Mouse (Mus musculus) neural tube, embryonic 15.5 days (tissue): ENCODE data around the gene Cd6. TPM values are rescaled to one million over a fixed set of nuclear protein-coding genes. Genes with fewer than 3 reads are reported as not detected.
A peak's percentile ranks its signal among the peaks of the same experiment; 100 is the strongest.

Experiments
- ATAC-seq: fragments of 200-750 bp; cut with Nextera tagmentation; 2 replicates; pipeline ENCODE4 v1.8.0; 2017; ENCODE audit warnings: mild to moderate bottlenecking, moderate TSS enrichment, moderate library complexity; ENCODE audit not compliant: low FRiP score
- H3K27ac ChIP-seq: fragments of 300-500 bp; sonication (generic); replicated peaks from 2 replicates; pipeline ENCODE4 v1.5.1; 2015; ENCODE audit warnings: mild to moderate bottlenecking, inconsistent platforms
- H3K27me3 ChIP-seq: fragments of 300-500 bp; sonication (generic); replicated peaks from 2 replicates; pipeline ENCODE4 v1.6.1; 2015; ENCODE audit warnings: inconsistent platforms
- H3K36me3 ChIP-seq: fragments of 300-500 bp; sonication (generic); 2 replicates; pipeline ENCODE4 v1.6.1; 2015; ENCODE audit warnings: inconsistent platforms
- H3K4me1 ChIP-seq: fragments of 300-500 bp; sonication (generic); 2 replicates; pipeline ENCODE4 v1.6.1; 2015; ENCODE audit warnings: inconsistent platforms
- H3K4me2 ChIP-seq: fragments of 300-500 bp; sonication (generic); 2 replicates; pipeline ENCODE4 v1.6.1; 2015; ENCODE audit warnings: inconsistent platforms, mild to moderate bottlenecking, moderate library complexity
- H3K4me3 ChIP-seq: fragments of 300-500 bp; sonication (generic); replicated peaks from 2 replicates; pipeline ENCODE4 v1.5.1; 2015; ENCODE audit warnings: mild to moderate bottlenecking, inconsistent platforms
- H3K9ac ChIP-seq: fragments of 300-500 bp; sonication (generic); replicated peaks from 2 replicates; pipeline ENCODE4 v1.6.1; 2015; ENCODE audit warnings: mild to moderate bottlenecking, inconsistent platforms
- H3K9me3 ChIP-seq: fragments of 300-500 bp; sonication (generic); replicated peaks from 2 replicates; pipeline ENCODE4 v1.6.1; 2016; ENCODE audit warnings: inconsistent platforms
- WGBS: fragments of 180-500 bp; shearing (Covaris S2); methylation state at CpG from one replicate; pipeline ENCODE4 v1.1.7; 2015; ENCODE audit warnings: mixed read lengths; 5-methylcytosine and 5-hydroxymethylcytosine counted together
- polyA plus RNA-seq: library from polyadenylated mRNA; unstranded; fragments of >200 nt; fragmentation: Nextera tagmentation; extraction: Ambion mirVana; gene quantifications from 2 replicates; pipeline ENCODE4 v1.2.1, GENCODE M21; 2015

The Cd6 gene
- polyA plus RNA-seq, 1 experiment from 2014 or later = not detected

GRCm38 (mm10) chr19:10856520-10856919 is 26.7 kb upstream of the Cd6 start:
- no peaks in the 10 kb centered on the region for H3K4me1 ChIP-seq
- H3K4me3 ChIP-seq = no peak overlapping the region
- H3K27me3 ChIP-seq = no peaks in the 10 kb centered on the region
- WGBS = 30% methylated on average over 2 of the region's 2 CpGs
- peak; percentile 57; the same call in 1 of the 2 replicates for ATAC-seq
- no peak overlapping the region for H3K9ac ChIP-seq
- H3K9me3 ChIP-seq = no peaks in the 10 kb centered on the region
- H3K36me3 ChIP-seq = peaks cover 51% of the 10 kb centered on the region
- H3K27ac ChIP-seq = no peak overlapping the region
- H3K4me2 ChIP-seq = no peak overlapping the region

DNA sequence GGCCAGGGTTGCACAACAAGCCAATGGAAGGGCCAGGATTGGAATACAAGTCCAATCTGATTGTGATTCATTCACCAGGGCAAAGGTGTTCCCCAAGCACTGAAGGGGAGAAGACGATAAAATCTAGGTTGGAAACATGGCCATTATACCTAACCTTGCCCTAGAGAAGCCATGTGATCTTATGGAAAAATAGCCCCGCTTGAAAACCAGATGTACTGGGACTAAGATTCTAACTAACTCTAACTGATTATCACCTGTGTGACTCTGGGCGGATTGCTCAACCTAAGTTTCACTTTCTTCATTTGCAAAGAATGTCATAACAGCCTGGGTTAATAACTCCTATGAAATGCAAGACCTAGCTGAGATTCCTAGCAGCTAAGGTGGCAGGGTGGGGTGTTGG is 25.6 kb upstream of the Cd6 start:
- H3K9ac ChIP-seq = no peak overlapping the region
- no peaks in the 10 kb centered on the region for H3K27me3 ChIP-seq
- peaks cover 40% of the 10 kb centered on the region for H3K36me3 ChIP-seq
- no peak overlapping the region for H3K27ac ChIP-seq
- no peaks in the 10 kb centered on the region for H3K4me1 ChIP-seq
- no peaks in the 10 kb centered on the region for H3K9me3 ChIP-seq
- no peak overlapping the region for H3K4me3 ChIP-seq
- 93% methylated on average over 3 of the region's 3 CpGs for WGBS
- no peak for ATAC-seq
- no peak overlapping the region for H3K4me2 ChIP-seq

- H3K9ac ChIP-seq = no peak overlapping the region
- WGBS = 32% methylated on average over 3 of the region's 3 CpGs
- H3K4me2 ChIP-seq = no peak overlapping the region
- no peak for ATAC-seq
- H3K9me3 ChIP-seq = no peaks in the 10 kb centered on the region
- no peak overlapping the region for H3K4me3 ChIP-seq
- no peaks in the 10 kb centered on the region for H3K27me3 ChIP-seq
- peaks cover 20% of the 10 kb centered on the region for H3K4me1 ChIP-seq
- H3K36me3 ChIP-seq = no peaks in the 10 kb centered on the region
- H3K27ac ChIP-seq = no peak overlapping the region
Observed at GRCm38 (mm10) chr19:10847311-10848087, 17.6 kb upstream of the Cd6 start.

GRCm38 (mm10) chr19:10846150-10846549 is 16.3 kb upstream of the Cd6 start:
- no peak overlapping the region for H3K27ac ChIP-seq
- ATAC-seq = no peak
- H3K9me3 ChIP-seq = no peaks in the 10 kb centered on the region
- H3K4me3 ChIP-seq = no peak overlapping the region
- H3K36me3 ChIP-seq = no peaks in the 10 kb centered on the region
- H3K4me2 ChIP-seq = no peak overlapping the region
- no peaks in the 10 kb centered on the region for H3K27me3 ChIP-seq
- H3K9ac ChIP-seq = no peak overlapping the region
- H3K4me1 ChIP-seq = peaks cover 20% of the 10 kb centered on the region
- WGBS = 59% methylated on average over 7 of the region's 7 CpGs

- Histone ChIP-seq H3K9me3 (no peaks in the 10 kb centered on the region), H3K36me3 (no peaks in the 10 kb centered on the region), H3K27me3 (no peaks in the 10 kb centered on the region), H3K9ac (no peak overlapping the region), H3K27ac (no peak overlapping the region), H3K4me1 (peaks cover 20% of the 10 kb centered on the region), H3K4me2 (no peak overlapping the region), H3K4me3 (no peak overlapping the region)
- no peak for ATAC-seq
- WGBS = 83% methylated on average over 3 of the region's 3 CpGs
Observed at GRCm38 (mm10) chr19:10845454-10845853, 15.6 kb upstream of the Cd6 start.

DNA sequence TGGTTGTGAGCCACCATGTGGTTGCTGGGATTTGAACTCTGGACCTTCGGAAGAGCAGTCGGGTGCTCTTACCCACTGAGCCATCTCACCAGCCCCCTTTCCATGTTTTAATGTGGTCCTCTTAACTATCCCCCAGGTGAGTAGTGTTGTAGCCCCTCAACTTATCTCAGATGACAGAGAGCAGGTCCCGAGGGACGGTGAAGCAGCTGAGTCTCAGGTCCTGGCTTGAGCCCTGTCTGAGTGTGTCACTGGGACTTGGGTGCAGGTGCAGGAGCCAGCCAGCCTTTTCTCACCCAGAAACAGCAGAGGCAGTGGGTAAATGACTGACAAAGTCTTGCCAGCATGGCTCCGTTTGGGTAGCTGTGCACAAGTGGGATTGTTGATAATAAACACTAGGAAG is 14.3 kb upstream of the Cd6 start:
- Histone ChIP-seq H3K4me3 (no peak overlapping the region), H3K9me3 (no peaks in the 10 kb centered on the region), H3K36me3 (no peaks in the 10 kb centered on the region), H3K4me2 (no peak overlapping the region), H3K9ac (no peak overlapping the region), H3K4me1 (peaks cover 20% of the 10 kb centered on the region), H3K27ac (no peak overlapping the region), H3K27me3 (no peaks in the 10 kb centered on the region)
- no peak for ATAC-seq
- WGBS = 88% methylated on average over 5 of the region's 5 CpGs

- Histone ChIP-seq H3K9me3 (no peaks in the 10 kb centered on the region), H3K4me2 (no peak overlapping the region), H3K36me3 (no peaks in the 10 kb centered on the region), H3K9ac (no peak overlapping the region), H3K27ac (no peak overlapping the region), H3K27me3 (no peaks in the 10 kb centered on the region), H3K4me1 (peaks cover 13% of the 10 kb centered on the region), H3K4me3 (no peak overlapping the region)
- 64% methylated on average over 19 of the region's 24 CpGs for WGBS
- no peak for ATAC-seq
Observed at GRCm38 (mm10) chr19:10842914-10843313, 13.1 kb upstream of the Cd6 start.

DNA sequence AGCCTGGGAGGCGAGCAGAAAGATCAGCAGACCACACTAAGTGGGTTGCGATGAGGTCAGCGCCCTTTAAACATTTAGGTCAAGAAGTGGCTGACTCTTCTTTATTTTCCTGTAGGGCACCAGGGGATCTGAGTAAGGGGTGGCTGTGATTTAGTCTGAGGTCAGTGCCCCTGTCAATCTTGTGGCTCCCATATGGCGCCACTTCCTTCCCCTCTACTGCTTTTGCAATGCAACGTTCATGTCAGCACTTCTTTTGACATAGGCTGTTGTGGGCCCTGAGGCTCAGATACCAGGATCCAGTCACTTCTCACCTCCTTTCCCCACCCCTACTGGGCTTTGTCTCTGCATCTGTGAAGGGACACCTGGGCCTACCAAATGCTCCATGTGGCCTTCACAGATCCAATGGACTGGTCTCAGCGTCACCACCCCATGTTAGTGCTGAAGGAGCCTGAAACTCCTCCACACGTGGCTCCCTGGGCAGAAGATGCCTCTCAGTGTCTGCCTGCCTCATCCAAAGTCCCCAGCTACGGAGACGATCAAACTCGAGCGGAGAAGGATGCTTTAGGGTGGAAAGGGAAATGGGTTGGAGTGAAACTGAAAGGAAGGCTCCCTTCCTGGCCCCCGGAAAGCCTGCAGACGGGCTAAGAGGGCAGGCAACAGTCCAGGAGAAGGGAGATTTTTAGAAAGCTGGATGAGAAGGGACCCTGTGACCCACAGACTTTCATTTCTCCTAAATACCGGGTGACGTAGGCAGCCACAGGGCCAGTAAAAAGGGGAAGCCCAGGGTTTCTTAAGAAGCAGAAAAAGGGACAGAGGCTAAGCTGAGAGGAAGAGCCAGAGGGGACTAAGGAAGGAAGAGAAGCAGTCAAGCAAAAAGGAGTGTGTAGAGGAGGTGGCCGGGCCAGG is 12.1 kb upstream of the Cd6 start:
- Histone ChIP-seq H3K4me2 (no peak overlapping the region), H3K4me3 (no peak overlapping the region), H3K36me3 (no peaks in the 10 kb centered on the region), H3K27me3 (no peaks in the 10 kb centered on the region), H3K9ac (no peak overlapping the region), H3K9me3 (no peaks in the 10 kb centered on the region), H3K27ac (no peak overlapping the region), H3K4me1 (peaks cover 9% of the 10 kb centered on the region)
- 69% methylated on average over 16 of the region's 16 CpGs for WGBS
- no peak for ATAC-seq

DNA sequence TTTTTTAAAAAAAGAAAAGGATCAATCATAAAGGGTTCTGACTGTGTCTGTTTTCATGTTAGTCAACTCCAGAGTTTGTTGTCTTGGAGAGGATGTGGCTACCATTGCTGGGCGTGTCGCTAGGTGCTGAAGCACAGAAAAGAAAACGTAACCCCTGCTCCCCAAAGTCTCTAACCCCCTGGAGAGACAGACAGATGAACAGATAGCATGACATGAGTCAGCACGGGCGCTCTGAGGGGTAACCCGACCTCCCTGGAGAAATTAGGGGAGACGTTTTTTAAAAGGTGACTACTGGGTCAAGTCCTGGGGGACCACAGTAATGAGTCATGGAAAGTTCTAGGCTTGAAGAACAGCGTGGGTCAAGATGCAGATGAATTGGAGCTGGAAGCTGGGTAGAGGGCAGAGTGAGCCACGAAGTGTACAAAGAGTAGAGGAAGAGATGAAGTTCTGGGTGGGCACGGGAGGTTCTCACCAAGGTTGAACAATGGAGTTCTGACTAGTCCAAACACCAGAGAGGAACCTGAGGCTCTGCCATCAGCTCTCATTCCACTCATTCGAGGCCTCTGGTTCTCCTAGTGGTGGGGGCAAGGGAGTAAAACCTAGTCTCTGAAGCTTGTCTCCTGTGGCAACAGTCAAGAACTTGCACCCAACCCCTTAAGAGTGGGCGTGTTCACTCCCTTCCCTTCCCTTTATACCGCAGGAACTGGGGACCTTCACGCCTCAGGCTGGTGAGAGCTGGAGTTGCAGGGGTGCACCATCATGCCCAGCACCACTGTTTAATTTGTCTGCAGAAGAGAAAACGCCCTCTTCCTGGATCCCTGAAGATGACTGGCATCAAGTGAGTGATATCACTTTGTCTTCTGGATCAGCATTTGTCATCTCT is 9.4 kb upstream of the Cd6 start, which contains the start of gene Slc15a3:
Gene Slc15a3 (plus strand): TSS at position 718 of the 883 bp plus-strand sequence.
- no peaks in the 10 kb centered on the region for H3K4me1 ChIP-seq
- H3K9me3 ChIP-seq = no peaks in the 10 kb centered on the region
- no peaks in the 10 kb centered on the region for H3K27me3 ChIP-seq
- H3K36me3 ChIP-seq = no peaks in the 10 kb centered on the region
- H3K4me3 ChIP-seq = no peak within 1 kb of the TSS
- H3K4me2 ChIP-seq = no peak within 1 kb of the TSS
- no peak for ATAC-seq
- no peak within 1 kb of the TSS for H3K9ac ChIP-seq
- H3K27ac ChIP-seq = no peak within 1 kb of the TSS
- 84% methylated on average over 15 of the region's 15 CpGs for WGBS

DNA sequence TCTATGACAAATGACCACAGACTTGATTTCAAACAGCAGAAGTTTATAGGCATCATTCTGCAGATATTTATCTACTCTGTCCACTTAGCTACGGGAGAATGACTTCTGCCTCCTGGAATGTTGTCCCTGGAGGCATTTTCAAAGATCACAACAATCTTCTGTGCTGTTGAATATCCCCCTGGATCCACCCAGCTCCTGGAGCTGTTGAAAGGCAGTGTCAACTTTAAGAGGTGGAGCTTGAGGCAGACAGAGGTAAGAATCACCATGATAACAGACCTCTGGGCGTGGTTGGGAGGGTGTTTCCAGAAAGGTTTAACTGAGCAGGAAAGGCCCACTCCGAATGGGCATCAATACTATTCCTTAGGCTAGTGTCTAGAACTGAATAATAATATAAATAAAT is 5.8 kb upstream of the Cd6 start:
- no peak overlapping the region for H3K4me2 ChIP-seq
- no peak for ATAC-seq

DNA sequence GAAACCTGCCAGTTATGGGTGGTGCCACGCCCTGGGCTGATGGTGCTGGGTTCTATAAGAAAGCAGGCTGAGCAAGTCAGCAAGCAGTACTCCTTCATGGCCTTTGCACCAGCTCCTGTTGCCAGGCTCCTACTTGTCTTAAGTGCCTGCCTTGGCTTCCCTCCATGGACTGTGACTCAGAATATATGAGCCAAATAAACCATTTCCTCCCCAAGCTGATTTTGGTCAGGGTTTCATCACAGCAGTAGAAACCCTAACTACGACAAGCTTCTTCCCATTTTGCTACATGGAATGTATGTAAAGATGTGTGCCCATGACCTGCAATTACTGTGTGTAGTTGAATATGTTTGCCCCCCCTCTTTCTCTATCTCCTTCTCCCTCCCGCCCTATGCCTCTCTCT is 3.8 kb upstream of the Cd6 start:
- WGBS = 85% methylated on average over 3 of the region's 3 CpGs
- Histone ChIP-seq H3K4me1 (no peaks in the 10 kb centered on the region), H3K9ac (no peak overlapping the region), H3K36me3 (no peaks in the 10 kb centered on the region), H3K9me3 (no peaks in the 10 kb centered on the region), H3K4me3 (no peak overlapping the region), H3K27me3 (no peaks in the 10 kb centered on the region), H3K4me2 (no peak overlapping the region), H3K27ac (no peak overlapping the region)
- ATAC-seq = no peak

More for the DNA sequence above, 5.8 kb upstream of the Cd6 start:
- Histone ChIP-seq H3K4me1 (no peaks in the 10 kb centered on the region), H3K27me3 (no peaks in the 10 kb centered on the region), H3K9me3 (no peaks in the 10 kb centered on the region), H3K4me3 (no peak overlapping the region), H3K36me3 (no peaks in the 10 kb centered on the region), H3K27ac (no peak overlapping the region), H3K9ac (no peak overlapping the region)
- WGBS = 60% methylated on average over 3 of the region's 3 CpGs
